Mouse (Mus musculus): ENCODE data around the gene Myh10.

The Myh10 gene

DNA sequence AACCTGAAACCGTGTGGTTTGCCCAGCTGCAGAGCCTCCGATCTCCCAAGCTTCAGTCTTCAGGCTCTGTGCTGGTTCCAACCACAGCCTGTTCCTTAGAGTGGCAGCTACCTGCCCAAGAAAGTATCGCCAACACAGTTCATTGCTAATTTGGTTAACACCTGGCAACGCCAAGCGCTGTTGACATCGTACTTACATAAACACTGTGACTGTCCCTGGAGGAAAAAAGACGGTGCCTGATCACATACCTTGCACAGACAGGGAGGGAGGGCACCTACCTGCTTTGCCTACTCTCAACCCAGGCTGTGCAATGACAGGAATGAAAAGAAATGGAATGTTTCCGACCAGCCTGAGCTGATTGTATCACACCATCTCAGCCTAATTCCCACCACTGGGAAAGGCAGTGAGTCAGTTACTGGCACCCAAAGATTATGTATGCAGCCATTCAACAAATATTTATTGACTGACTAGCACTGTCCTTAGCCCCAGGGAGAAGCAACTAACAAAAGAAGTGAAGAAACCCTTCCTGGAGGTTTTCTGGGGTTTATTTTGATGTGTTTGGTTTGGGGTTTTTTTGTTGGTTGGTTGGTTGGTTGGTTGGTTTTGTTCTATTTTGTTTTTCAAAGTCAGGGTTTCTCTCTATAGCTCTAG lies 168.7 kb downstream of the Myh10 start:
- no peak for DNase-seq (ENCODE audit: low spot score in 2 of 2)

GRCm38 (mm10) chr11:68862260-68862659 lies 170.9 kb downstream of the Myh10 start:
- DNase-seq (ENCODE audit: low spot score in 2 of 2): no peak

DNA sequence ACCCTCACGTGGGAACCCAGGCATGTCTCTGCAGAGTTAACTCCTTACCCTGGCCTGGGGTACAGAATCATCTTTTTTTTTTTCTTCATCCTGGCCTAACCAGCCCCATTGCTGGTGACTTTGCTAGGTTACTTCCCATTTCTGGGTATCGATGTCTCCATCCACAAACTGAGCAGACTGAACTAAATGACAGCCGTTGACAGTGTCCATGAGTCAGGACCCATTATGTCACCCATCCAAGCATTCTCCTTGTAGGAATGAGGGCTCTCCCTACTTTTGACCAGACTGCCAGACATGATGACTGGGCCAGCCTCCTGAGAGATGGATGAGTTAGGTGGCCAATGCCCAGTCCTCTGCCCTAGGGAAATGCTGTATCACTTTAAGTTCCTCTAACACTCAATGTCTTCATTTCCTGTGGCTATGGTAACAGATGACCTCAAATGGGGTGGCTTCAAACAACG lies 172.3 kb downstream of the Myh10 start:
- DNase-seq (ENCODE audit: low spot score in 2 of 2): no peak

- no peak for DNase-seq (ENCODE audit: low spot score in 2 of 2)
Measured at GRCm38 (mm10) chr11:68864544-68865189, 173.3 kb downstream of the Myh10 start.
